Mouse (Mus musculus) spleen, adult 18-20 months (tissue): ENCODE data around the gene Sacm1l.

ENCODE experiments used
- DNase-seq, 2 experiments: peaks; one replicate each; pipeline ENCODE4 v3.0.0; 2022; ENCODE audit warnings: mixed read lengths in 2 of 2

Gene Sacm1l

GRCm38 (mm10) chr9:123509638-123510604 lies 19.6 kb upstream of the Sacm1l start:
- peak in 1 of 2 experiments; percentile 37 for DNase-seq

GRCm38 (mm10) chr9:123510926-123511325 lies 18.6 kb upstream of the Sacm1l start:
- DNase-seq: no peak

- DNase-seq: no peak
Measured at GRCm38 (mm10) chr9:123512482-123512881, 17.1 kb upstream of the Sacm1l start.

DNA sequence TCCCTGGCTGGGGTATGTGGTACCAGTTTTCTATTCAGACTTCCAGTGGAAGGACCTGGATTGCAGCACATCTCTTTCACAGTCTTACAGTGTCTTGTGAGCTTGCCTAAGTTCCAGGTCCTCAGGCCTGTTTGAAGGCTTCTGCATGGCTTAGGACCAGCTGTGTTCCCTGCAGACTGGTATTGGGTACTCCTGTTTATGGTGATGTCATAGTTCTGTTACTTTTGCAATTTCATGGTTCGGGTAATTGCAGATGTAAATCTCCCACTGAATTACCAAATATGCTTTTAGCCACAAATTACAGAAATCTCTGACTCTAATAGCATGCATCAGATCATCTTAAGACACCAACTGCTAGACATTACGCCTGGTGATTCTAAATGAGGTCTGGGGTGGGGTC lies 14.5 kb upstream of the Sacm1l start:
- DNase-seq: no peak

GRCm38 (mm10) chr9:123516641-123517385 lies 12.7 kb upstream of the Sacm1l start:
- no peak for DNase-seq

DNA sequence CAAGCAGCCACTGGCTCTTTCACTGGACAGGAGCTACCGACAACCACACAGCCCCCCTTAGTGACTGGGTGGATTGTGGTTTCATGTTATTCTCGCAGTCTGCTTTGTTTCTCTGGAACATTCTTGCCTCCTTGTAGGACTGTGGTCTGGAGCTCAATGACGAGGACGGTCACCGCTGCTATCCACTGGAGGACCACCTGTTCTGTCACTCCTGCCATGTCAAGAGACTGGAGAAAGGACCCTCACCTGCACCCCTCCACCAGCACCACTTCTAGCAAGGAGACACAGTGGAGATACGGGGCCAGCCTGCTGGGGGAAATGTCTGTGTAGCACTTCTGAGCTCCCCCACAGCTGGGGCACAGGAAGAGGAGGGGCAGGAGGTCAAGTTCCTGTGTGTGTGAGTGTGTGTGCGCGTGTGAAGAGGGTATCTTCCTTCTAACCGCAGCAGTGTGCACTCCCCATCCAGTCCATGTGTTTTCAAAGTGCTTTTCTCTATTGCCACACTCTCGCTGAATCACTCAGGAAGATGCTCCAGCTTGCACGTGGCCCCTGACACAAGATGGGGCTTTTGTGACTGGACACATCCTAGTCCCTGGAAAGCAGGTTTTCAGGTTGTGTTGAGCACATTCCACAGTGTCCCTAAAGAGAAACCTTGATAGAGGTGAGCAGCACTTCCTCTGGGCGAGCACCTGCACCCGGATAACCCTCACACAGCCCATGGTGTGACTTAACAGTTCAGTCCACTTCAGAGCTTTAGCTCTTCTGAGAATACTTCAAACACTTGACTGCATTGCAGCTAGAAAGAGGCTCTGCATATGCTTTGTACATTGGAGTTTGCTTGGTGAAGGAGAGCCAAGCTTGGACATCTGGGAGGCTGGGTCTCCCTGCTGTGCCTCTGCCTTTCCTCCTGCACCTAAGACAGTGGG lies 10.3 kb upstream of the Sacm1l start:
- peak; percentile 51 to 58 for DNase-seq

DNA sequence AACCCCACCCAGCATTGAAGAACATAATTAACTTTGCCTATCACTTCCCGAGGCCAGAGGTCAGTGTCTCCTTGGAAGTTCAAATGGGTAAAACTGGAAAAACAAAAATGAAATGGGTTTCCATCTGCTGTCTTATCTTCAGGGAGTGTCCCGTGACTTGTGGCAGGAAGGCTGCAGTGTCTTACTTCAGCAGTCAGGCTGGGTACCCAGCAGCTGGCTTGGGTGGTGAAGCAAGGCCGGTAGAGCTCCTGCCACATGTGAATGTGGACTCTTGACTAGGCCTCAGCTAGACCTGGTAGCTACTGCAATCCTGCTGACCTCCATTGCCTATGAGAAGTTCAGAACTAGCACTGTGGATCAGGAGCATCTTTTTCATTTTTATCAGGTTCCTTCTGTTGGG lies 8.8 kb upstream of the Sacm1l start:
- no peak for DNase-seq

DNA sequence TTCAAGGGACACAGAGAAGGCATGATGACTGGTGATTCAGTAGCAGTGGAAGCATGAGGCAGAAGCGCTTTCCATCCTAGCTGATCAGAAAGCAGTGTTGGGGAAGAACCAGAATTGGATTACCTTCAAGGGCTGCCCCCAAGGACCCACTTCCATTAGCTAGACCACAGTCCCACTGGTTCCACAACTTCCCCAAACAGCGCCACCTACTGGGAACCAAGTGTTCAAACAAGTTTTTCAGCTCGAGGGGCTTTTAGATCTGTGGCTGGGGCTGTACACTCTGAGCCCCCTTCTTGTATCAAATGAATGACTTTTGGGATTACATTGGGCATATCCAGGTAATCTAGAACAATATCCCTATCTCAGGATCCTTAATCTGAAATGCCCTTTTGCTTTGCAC lies 5.9 kb upstream of the Sacm1l start:
- DNase-seq: peak in 1 of 2 experiments; percentile 56

- DNase-seq: peak; percentile 20 to 65
Measured at GRCm38 (mm10) chr9:123525095-123525494, 4.5 kb upstream of the Sacm1l start.

DNA sequence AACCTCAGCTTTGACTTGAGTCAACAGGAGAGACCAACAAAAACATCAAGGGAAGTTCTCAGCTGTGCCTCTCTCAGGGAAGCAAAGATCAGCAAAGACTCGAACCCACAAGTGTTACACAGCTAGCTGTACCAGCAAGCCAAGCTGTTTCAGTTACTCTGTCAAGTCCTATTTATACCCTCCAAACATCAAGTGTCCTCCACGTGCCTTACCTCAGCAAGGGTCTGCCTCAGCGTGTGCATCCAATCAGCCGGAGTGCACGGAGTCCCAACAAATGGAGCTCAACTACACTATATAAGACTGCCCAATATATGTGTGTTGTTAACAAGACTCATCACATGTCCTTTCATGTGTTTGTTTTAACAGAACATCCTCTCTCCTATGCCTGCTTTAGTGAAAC lies 3.1 kb upstream of the Sacm1l start:
- no peak for DNase-seq

- no peak for DNase-seq
Measured at GRCm38 (mm10) chr9:123528087-123528925, 1.3 kb upstream of the Sacm1l start.

DNA sequence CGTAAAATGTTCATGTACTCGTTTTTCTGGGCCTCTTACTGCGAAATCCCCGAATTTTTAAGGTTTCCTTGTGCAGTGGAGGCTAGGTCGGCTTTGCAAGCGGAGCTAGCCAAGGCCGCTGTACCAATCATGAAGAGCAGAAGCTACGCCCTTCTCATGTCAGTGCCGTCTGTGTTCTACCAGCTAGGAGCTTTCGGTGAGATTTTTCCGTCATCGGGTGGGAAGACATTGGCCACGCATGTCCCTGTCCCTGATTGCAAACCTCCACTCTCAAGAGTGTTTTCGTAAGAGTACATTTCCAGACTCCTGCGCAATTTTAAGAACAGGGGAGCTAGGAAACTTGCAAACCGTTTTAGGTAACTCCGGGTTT lies 648 bp upstream of the Sacm1l start:
- DNase-seq: peak; percentile 19 to 46

DNA sequence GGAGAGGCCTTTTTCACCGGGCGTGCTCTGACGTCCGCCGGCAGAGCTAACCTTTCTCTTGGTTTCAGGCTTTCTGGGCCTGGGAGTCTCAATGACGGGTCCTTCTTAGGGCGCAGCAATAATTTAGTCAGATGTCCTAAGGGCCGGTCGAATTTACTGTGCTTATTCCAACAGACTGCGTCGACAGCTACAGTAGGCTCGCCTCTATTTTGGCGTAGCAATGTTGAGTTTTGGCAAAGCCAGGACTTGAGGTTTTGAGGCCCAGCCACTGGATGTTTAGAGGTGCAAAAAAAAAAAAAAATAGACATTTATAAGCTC lies 558 bp downstream of the Sacm1l start:
- DNase-seq: no peak

GRCm38 (mm10) chr9:123530566-123531130 lies 1.1 kb downstream of the Sacm1l start:
- no peak for DNase-seq

GRCm38 (mm10) chr9:123531234-123531633 lies 1.7 kb downstream of the Sacm1l start:
- DNase-seq: no peak

- no peak for DNase-seq
Measured at GRCm38 (mm10) chr9:123536613-123537012, 7.1 kb downstream of the Sacm1l start.

GRCm38 (mm10) chr9:123538189-123538588 lies 8.6 kb downstream of the Sacm1l start:
- no peak for DNase-seq

DNA sequence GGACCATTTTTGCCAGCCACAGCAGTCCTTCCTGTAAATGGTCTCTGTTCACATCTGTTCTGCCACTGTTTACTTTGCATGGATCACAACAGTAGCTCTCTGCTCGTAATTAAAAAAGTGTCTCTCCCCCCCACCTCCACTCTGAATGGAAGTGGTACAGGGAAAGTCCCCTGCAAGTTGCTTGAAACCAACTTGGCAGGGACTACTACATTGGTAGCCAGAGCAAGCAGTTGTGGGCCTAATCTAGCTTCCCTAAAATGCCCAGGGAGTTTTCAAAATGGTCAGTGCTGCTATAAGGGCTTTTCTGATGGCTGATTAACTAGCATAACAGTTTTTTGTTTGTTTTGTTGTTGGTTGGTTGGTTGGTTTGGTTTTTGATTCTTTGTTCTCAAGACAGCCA lies 9.5 kb downstream of the Sacm1l start:
- no peak for DNase-seq

GRCm38 (mm10) chr9:123539823-123540222 lies 10.3 kb downstream of the Sacm1l start:
- no peak for DNase-seq

DNA sequence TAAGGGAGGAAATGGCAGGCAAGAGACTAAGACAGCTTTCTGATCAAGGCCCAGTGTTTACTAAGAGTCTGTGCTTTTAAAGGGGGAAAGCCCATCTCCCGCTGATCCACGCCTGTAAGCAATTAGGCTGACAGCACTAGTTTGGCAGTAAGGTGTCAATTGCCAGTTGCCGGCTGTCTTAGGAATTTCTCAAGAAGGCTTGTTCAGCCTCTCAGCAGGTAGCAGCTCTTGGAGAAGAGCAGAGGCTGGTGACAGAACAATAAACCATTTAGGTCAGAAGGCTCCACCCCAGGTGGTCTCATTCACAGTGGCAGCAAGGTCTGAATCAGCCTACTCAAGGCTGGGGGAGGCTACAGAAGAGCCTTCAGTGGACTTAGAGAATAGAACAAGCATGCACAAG lies 25.0 kb downstream of the Sacm1l start:
- no peak for DNase-seq

DNA sequence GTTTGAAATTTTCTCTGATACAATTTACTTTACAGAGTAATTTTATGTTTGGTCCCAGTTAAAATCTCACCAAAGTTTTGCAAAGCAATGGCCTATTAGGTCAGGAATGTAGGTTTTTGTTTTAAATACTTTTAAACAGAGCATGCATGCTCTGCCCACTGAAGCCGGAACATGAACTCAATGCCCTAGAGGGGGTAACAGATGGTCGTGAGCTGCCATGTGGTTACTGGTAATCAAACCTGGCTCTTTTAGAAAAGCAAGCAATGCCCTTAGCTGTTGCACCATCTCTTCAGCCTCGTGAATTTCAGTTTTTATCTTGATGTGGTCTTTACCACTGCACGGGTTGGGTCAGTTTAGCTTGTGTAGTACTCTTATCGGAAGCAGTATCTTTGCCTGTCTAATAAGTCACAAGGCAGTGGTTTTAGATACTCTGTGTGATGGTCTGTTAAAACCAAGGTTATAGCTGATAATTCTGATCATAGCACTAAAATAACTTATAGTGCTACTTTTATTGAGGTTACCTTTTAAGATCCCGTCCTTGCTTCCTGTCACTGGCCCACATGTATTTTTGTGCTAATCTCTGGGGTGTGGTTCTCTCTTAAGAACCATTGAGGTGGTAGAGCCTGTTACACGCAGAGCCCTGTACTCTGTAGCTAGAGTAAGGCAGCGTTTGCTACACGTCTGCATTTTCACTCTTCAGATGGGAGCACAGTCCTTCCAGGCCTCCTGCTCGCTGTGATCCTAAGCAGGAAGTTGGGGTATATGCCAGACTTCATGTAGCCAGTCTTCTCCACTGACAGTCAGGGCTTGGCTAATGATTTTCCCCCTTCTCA lies 48.0 kb downstream of the Sacm1l start:
- no peak for DNase-seq
